Mouse (Mus musculus) gonadal fat pad, adult 2 months (tissue): ENCODE measurements around the gene Itpr1. TPM values are rescaled to one million over a fixed set of nuclear protein-coding genes. Genes with fewer than 3 reads are reported as not detected.
"Not testable (repeated sequence)": the region's sequence is repeated elsewhere in the genome, so short reads cannot be mapped to it uniquely, and the experiment has no call there.

Source experiments
- DNase-seq: peaks from one replicate; pipeline ENCODE4 v3.0.0-alpha.2; 2012; ENCODE audit warnings: low read depth
- polyA plus RNA-seq: library from polyadenylated mRNA; depleted of rRNA; stranded (reverse); fragments of >200 nt; gene quantifications from 2 replicates; pipeline ENCODE4 v1.2.3, GENCODE M21; 2012

Gene Itpr1
- polyA plus RNA-seq, 1 experiment, result 20.9 TPM

DNA sequence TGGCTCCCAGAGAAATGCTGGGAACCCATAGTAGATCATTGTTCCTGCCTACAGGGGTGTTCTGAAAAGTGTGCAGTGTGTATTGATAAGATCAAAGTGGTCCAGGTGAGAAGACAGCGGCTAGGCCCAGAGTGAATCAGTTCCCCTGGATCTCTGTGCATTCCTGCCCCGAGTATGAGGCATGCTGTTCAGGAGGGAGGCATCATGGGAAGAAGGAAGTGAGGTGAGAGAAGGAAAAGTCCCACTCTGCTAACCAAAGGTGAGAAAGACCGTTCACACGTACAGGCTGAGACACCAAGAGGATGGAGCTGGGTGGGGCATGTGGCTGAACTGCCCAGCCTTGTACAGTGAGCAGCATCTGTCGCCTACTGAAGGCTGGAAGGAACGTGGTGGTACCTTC, 327.5 kb downstream of the Itpr1 start:
- no peak for DNase-seq

DNA sequence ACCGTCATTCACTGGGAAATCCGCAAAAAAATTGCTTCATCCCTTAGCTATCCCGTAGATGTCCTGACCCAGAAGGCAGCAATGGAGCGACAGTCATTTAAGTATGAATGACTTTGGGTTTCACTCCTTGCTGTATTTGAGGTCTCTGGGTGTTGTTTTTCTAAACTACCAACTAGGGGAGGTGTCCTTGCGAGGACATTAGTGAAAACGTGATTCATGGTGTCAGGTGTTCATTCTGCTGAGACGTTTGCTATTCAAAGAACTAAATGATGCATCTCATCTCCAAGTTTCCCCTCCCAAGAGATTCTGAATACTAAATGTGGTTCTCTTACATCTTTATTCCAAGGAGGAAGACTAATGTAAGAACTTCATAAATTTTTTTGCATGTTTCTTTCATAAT, 332.0 kb downstream of the Itpr1 start:
- DNase-seq, result no peak

- DNase-seq, result no peak
Observed at GRCm38 (mm10) chr6:108545464-108545863, 332.6 kb downstream of the Itpr1 start.

DNA sequence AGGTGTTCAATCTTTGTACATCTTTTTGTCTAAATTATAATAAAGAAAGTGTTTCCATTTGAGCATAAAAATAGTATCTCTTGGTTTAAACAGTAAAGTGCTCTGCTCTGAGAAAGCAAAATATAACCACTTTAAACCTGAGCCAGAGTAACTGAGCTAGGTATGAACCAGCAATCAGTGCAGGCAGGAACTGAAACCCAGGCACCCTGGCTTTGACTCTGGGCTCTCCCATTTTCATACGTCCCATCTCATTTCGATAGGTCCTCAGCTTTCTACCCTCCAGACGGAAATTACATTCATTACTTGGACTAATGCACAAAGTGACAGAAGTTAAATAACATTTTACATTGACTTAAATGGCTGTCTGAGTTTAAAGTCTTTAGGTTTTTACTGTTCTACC, 335.5 kb downstream of the Itpr1 start:
- DNase-seq, result no peak

DNA sequence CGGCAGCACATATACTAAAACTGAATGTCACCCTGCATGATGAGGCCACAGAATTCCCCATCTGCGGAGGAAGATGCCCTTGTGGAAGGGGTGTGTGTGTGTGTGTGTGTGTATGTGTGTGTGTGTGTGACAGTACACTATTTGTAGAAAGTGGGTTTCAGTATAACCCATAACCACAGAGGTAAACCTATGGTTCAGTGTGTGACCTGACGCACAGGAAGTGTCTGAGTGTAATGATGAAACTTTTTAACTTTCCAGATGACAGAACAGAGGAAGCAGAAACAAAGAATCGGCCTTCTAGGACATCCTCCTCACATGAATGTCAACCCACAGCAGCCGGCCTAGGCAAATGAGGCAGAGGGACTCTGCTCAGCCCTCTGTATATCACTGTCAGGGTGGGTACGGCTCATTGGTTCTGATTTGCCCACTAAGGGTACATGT, 336.6 kb downstream of the Itpr1 start:
- no peak for DNase-seq

DNA sequence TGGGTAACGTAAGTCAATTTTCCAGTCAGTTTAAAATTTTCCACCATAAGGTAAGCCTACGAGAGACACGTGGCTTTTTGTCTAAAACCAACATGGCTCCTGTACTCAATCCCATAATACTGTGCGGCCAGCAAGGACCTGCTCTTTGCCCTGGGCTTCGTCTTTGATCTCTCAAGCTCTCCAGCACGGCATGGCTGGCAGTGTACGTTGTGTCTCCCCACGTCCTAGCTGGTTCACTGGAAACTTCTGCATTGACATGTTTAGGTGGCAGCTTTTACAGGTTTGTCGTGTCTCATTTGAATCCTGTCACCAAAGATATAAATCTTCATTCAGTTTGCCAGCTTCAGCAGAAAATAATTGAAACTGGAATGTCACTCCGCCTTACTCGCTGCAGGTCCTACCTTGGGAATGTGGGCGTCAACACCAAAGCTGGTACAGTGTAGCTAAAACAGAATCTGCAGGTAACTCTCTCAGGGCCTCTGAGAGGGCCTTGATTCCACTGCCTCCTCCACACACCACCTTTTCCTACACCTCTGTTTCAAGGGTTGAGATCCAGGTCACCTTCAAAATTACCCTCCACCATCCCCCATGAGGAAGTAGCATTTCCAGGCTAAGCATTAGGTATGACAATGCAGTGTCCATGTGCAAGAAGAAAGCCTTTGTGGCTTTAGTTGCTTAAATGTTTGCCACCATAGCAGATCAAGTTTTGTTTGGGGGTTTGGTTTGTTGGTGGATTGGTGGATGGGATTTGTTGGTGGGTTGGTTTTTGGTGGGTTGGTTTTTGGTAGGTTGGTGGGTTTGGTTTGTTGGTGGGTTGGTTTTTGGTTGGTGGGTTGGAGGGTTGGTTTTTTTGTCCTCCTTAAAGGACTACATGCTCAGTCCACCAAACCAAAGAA, 339.1 kb downstream of the Itpr1 start:
- no peak for DNase-seq

GRCm38 (mm10) chr6:108553013-108553412, 340.1 kb downstream of the Itpr1 start:
- no peak for DNase-seq

DNA sequence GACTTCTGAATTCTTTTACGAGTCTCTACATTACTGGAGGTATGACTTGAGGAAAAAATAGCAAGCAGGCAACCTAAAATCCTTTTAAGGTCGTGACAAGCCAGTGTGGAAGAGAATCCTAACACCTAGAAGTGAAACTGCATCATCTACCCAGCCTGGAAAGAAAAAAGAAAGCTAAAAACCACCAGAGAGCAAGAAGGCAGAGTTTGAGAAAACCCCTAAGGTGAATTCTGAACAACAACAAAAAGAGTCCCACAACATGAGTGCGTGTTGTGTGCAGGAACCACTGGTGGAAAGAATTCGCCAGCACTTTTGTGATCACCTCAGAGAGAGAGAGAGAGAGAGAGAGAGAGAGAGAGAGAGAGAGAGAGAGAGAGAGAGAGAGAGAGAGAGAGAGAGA, 340.6 kb downstream of the Itpr1 start:
- no peak for DNase-seq

DNA sequence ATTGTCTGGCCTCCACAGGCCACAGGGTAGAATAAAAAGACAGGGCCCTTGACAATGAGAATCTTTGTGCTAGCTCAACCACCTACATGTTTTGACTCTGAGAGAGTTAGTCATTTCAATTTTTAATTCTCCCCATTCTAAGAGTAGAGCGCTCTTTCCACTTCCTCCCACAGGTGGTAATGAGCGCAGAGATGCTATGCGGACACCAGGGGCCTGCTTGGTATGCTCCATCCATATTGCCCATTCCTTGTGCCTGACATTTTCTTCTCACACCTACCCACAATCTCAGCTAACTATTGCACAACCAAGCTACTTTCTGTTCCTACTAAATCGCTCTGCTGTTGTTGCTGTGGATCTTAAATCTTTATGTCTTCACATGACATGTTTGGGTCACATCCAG, 341.5 kb downstream of the Itpr1 start:
- no peak for DNase-seq

DNA sequence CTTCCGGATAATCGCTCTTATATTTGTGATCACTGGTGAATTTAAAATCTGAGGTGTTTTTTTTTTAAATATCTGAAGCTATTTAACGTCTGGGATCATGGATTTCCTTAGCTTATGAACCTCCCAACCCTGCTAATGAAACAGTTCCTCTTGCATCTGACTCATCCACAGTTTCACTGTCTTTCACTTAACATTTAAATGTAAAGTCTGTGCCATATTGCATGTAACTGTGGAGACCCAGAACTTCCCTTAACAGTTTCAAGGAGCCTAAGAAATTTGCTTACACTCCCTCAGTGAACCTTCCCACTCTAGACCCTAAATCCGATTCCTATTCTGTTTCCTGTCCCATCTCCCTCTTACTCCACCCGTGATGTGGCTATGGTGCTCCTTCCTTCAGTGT, 342.0 kb downstream of the Itpr1 start:
- no peak for DNase-seq

DNA sequence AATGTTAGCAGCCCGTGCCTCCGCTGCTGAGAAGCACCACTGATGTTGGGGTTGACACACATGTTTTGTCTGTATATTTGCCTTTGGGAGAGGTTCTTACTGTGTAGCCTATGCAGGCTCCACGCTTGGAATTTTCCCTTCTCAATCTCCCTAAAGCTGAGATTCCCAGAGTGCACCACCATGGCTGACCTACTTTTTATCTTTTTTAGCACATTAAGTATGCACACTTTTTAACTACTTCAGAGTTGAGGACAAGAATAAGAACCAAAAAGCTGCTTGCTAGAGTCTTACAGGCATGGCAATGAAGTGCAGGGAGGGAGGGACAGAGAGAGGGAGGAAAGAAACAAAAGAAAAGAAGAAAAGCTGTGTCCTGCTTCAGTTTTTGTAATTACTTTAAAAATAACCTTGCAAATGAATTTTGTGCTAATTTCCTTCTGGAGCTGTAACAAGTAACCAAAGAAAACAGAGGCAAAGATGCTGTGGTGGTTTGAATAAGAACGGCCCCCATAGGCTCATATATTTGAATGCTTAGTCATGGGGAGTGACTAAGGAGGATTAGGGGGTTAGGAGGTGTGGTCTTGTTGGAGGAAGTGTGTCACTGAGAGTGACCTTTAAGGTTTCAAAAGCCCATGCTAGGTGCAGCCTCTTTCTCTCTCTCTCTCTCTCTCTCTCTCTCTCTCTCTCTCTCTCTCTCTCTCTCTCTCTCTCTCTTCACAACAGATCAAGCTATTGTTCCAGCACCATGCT, 344.9 kb downstream of the Itpr1 start:
- no peak for DNase-seq

DNA sequence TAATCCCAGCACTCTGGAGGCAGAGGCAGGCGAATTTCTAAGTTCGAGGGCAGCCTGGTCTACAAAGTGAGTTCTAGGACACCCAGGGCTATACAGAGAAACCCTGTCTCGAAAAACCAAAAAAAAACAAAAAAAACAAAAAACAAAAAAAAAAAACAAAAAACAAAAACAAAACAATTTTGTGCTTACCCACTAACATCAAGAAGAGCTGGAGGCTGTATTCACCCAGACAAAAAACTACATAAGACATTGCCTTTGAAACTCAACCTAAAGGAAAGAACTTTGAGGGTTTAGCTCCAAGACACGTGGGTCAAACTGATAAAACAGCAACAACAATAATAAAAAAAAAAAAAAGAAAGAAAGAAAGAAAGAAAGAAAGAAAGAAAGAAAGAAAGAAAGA, 346.3 kb downstream of the Itpr1 start:
- not testable (repeated sequence) for DNase-seq

DNA sequence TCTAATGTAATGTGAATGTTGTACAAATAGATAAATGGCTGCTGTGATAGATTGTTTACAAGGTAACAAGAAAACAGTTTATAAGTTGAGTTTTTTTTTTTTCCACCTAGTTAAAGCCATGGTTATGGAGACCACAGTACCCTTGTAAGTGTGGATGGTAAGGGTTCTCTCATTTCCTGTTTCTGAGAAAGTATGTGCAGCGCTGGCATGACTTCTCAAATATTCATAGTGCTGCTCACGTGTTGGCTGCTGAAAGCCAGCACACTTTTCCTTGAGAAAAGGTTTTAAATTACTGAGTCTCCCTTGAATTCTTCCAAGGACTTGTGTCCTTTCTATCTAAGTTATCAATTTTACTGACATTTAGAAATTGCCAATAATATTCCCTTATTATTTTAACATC, 350.1 kb downstream of the Itpr1 start:
- DNase-seq, result no peak

- not testable (repeated sequence) for DNase-seq
Observed at GRCm38 (mm10) chr6:108565447-108565846, 352.6 kb downstream of the Itpr1 start.

DNA sequence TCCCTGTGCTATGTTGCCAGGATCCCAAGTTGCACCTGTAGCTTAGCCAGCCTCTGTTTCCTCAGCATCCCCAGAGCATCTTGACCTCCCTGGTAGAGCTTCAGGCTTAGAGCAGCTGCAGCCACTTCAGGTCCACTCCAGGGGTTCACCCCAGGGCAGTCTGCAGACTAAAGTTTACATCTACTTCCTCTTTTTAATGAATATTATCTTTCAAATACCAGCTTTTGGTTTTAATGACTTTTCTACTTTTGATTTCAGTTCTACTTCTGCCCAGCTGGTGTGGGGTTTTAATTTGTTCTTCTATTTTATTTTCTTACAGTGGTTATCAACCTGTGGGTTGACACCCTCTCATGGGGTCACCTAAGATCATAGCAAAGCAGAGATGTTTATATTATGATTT, 353.7 kb downstream of the Itpr1 start:
- no peak for DNase-seq

GRCm38 (mm10) chr6:108569460-108570187, 356.7 kb downstream of the Itpr1 start:
- no peak for DNase-seq

- no peak for DNase-seq
Observed at GRCm38 (mm10) chr6:108570351-108571041, 357.6 kb downstream of the Itpr1 start.

DNA sequence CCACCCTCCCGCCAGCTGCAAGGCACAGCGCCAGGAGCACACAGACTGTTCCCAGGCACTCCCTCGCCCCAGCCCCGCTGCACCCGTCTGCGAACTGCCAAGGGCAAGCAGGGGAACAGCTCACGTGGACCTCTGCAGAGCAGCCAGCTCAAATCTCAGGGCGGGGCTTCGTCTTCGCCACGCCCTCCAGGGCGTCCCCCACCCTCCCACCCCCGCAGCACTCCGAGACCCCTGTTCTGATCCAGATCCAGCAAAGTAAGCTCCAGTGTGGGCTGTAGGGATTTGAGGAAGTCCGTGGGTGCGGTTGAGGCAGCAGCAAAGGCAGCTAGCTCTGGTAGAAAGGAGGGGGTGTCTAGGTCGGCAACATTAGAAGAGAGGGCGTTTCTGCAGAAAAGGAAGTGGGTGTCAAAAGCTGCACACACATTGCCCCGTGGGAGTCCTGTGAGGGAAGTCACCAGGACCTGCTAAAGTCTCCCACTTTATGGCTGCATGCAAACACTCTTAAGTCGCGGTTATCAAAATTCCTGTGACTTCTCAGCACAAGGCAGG, 358.2 kb downstream of the Itpr1 start:
- no peak for DNase-seq

- DNase-seq, result no peak
Observed at GRCm38 (mm10) chr6:108572646-108573045, 359.8 kb downstream of the Itpr1 start.

- no peak for DNase-seq
Observed at GRCm38 (mm10) chr6:108577056-108577455, 364.2 kb downstream of the Itpr1 start.

- no peak for DNase-seq
Observed at GRCm38 (mm10) chr6:108588426-108588825, 375.5 kb downstream of the Itpr1 start.
